Mouse (Mus musculus) MEL (cell line): Measurements from ENCODE around the gene Mrpl51. TPM values are rescaled to one million over a fixed set of nuclear protein-coding genes. Genes with fewer than 3 reads are reported as not detected.
A peak's percentile ranks its signal among the peaks of the same experiment; 100 is the strongest.

Experiments used
- DNase-seq: peaks from one replicate; pipeline ENCODE4 v3.0.0; 2011; ENCODE audit warnings: low read depth, low spot score
- H3K27ac ChIP-seq: 2 replicates; pipeline ENCODE4 v1.5.1; 2012; ENCODE audit warnings: low read depth, mild to moderate bottlenecking, control low read depth, low read length, moderate library complexity; ENCODE audit not compliant: control insufficient read depth
- H3K27me3 ChIP-seq, 2 experiments: fragments of 150-350 bp in 1 of 2; sonication (generic) in 1 of 2; 2 replicates each; pipeline ENCODE4 v1.6.1; 2012; ENCODE audit warnings: low read length in 2 of 2, mild to moderate bottlenecking in 2 of 2, improper control_type of control experiment in 1 of 2, moderate library complexity in 1 of 2; ENCODE audit not compliant: insufficient read depth in 2 of 2, control insufficient read depth in 1 of 2
- H3K36me3 ChIP-seq, 2 experiments: 2 replicates each; pipeline ENCODE4 v1.6.1; 2012 to 2014; ENCODE audit warnings: low read length in 2 of 2, improper control_type of control experiment in 1 of 2, inconsistent platforms in 1 of 2, mild to moderate bottlenecking in 1 of 2; ENCODE audit not compliant: insufficient read depth in 2 of 2, control insufficient read depth in 1 of 2
- H3K4me1 ChIP-seq, 2 experiments: fragments of 150-350 bp in 1 of 2; sonication (generic) in 1 of 2; 2 replicates each; pipeline ENCODE4 v1.6.1; 2012; ENCODE audit warnings: low read length in 2 of 2, improper control_type of control experiment in 1 of 2, mild to moderate bottlenecking in 1 of 2; ENCODE audit not compliant: insufficient read depth in 2 of 2, control insufficient read depth in 1 of 2
- H3K4me3 ChIP-seq, 2 experiments: fragments of 150-350 bp in 1 of 2; sonication (generic) in 1 of 2; 2 replicates each; pipeline ENCODE4 v1.5.1; 2012; ENCODE audit warnings: low read depth in 2 of 2, low read length in 2 of 2, mild to moderate bottlenecking in 2 of 2, moderate library complexity in 2 of 2, control low read depth in 1 of 2, improper control_type of control experiment in 1 of 2; ENCODE audit not compliant: control insufficient read depth in 1 of 2, insufficient read depth in 1 of 2
- H3K79me2 ChIP-seq: 2 replicates; pipeline ENCODE4 v1.6.1; 2012; ENCODE audit warnings: mild to moderate bottlenecking, low read length, moderate library complexity; ENCODE audit not compliant: control insufficient read depth, poor library complexity, insufficient read depth
- H3K9ac ChIP-seq: 2 replicates; pipeline ENCODE4 v1.6.1; 2012; ENCODE audit warnings: low read depth, mild to moderate bottlenecking, control low read depth, low read length, moderate library complexity; ENCODE audit not compliant: control insufficient read depth, poor library complexity, severe bottlenecking
- H3K9me3 ChIP-seq: fragments of 150-350 bp; sonication (generic); replicated peaks from 2 replicates; pipeline ENCODE4 v1.6.1; 2012; ENCODE audit warnings: mild to moderate bottlenecking, low read length, improper control_type of control experiment, moderate library complexity; ENCODE audit not compliant: insufficient read depth
- CHD1 ChIP-seq: IDR thresholded peaks from 2 replicates; pipeline ENCODE4 v1.6.1; 2012; ENCODE audit warnings: low read depth, mild to moderate bottlenecking, inconsistent platforms, low read length, improper control_type of control experiment
- CHD2 ChIP-seq: IDR thresholded peaks from 2 replicates; pipeline ENCODE4 v1.6.1; 2011; ENCODE audit warnings: low read length, improper control_type of control experiment
- CTCF ChIP-seq, 3 experiments: IDR thresholded peaks in 2 of 3; conservative IDR thresholded peaks in 1 of 3; 2 replicates each; pipeline ENCODE4 v1.5.1; 2011 to 2012; ENCODE audit warnings: low read length in 3 of 3, low read depth in 2 of 3, mild to moderate bottlenecking in 2 of 3, improper control_type of control experiment in 1 of 3, inconsistent platforms in 1 of 3, mixed read lengths in 1 of 3, moderate library complexity in 1 of 3; ENCODE audit not compliant: control insufficient read depth in 1 of 3, insufficient read depth in 1 of 3, poor library complexity in 1 of 3, severe bottlenecking in 1 of 3
- ELF1 ChIP-seq: IDR thresholded peaks from 2 replicates; pipeline ENCODE4 v1.6.1; 2014; ENCODE audit warnings: low read depth, mild to moderate bottlenecking, inconsistent platforms, low read length, improper control_type of control experiment, moderate library complexity
- EP300 ChIP-seq, 2 experiments: IDR thresholded peaks; 2 replicates each; pipeline ENCODE4 v1.6.1; 2011; ENCODE audit warnings: improper control_type of control experiment in 2 of 2, low read length in 2 of 2, low read depth in 1 of 2, mild to moderate bottlenecking in 1 of 2
- ETS1 ChIP-seq: IDR thresholded peaks from 2 replicates; pipeline ENCODE4 v1.6.1; 2012; ENCODE audit warnings: low read depth, mild to moderate bottlenecking, inconsistent platforms, low read length, improper control_type of control experiment, moderate library complexity
- GABPA ChIP-seq: IDR thresholded peaks from 2 replicates; pipeline ENCODE4 v1.6.1; 2012; ENCODE audit warnings: low read depth, mild to moderate bottlenecking, inconsistent platforms, low read length, improper control_type of control experiment, moderate library complexity
- GATA1 ChIP-seq: IDR thresholded peaks from 2 replicates; pipeline ENCODE4 v1.6.1; 2011; ENCODE audit warnings: low read depth, low read length, improper control_type of control experiment
- JUND ChIP-seq: IDR thresholded peaks from 2 replicates; pipeline ENCODE4 v1.6.1; 2011; ENCODE audit warnings: low read depth, mild to moderate bottlenecking, improper control_type of control experiment, low read length
- KAT2A ChIP-seq: conservative IDR thresholded peaks from 2 replicates; pipeline ENCODE4 v1.6.1; 2012; ENCODE audit warnings: low read depth, low read length, improper control_type of control experiment, inconsistent platforms
- MAZ ChIP-seq: IDR thresholded peaks from 2 replicates; pipeline ENCODE4 v1.6.1; 2012; ENCODE audit warnings: low read depth, mild to moderate bottlenecking, inconsistent platforms, low read length, improper control_type of control experiment
- MEF2A ChIP-seq: IDR thresholded peaks from 2 replicates; pipeline ENCODE4 v1.6.1; 2014; ENCODE audit warnings: low read depth, mild to moderate bottlenecking, inconsistent platforms, low read length, improper control_type of control experiment; ENCODE audit not compliant: poor library complexity, insufficient replicate concordance, severe bottlenecking; ENCODE audit errors: extremely low read depth
- MYB ChIP-seq: IDR thresholded peaks from 2 replicates; pipeline ENCODE4 v1.6.1; 2011; ENCODE audit warnings: mild to moderate bottlenecking, low read depth, low read length, improper control_type of control experiment
- MYC ChIP-seq: IDR thresholded peaks from 2 replicates; pipeline ENCODE4 v1.6.1; 2011; ENCODE audit warnings: low read depth, mild to moderate bottlenecking, low read length, improper control_type of control experiment, moderate library complexity
- NRF1 ChIP-seq: IDR thresholded peaks from 2 replicates; pipeline ENCODE4 v1.6.1; 2014; ENCODE audit warnings: low read depth, mild to moderate bottlenecking, inconsistent platforms, low read length, improper control_type of control experiment, moderate library complexity; ENCODE audit not compliant: poor library complexity, insufficient read depth, severe bottlenecking
- POLR2A ChIP-seq, 2 experiments: IDR thresholded peaks; 2 replicates each; pipeline ENCODE4 v1.6.1; 2011 to 2012; ENCODE audit warnings: low read length in 2 of 2, mild to moderate bottlenecking in 2 of 2, control low read depth in 1 of 2, improper control_type of control experiment in 1 of 2, low read depth in 1 of 2, moderate library complexity in 1 of 2; ENCODE audit not compliant: control insufficient read depth in 1 of 2, insufficient read depth in 1 of 2, poor library complexity in 1 of 2
- POLR2AphosphoS2 ChIP-seq: IDR thresholded peaks from 2 replicates; pipeline ENCODE4 v1.6.1; 2011; ENCODE audit warnings: low read length, improper control_type of control experiment
- POLR2AphosphoS5 ChIP-seq: IDR thresholded peaks from 2 replicates; pipeline ENCODE4 v1.6.1; 2012; ENCODE audit warnings: low read depth, borderline replicate concordance, mild to moderate bottlenecking, inconsistent platforms, low read length, moderate library complexity, mixed read lengths
- RAD21 ChIP-seq: IDR thresholded peaks from 2 replicates; pipeline ENCODE4 v1.6.1; 2011; ENCODE audit warnings: mild to moderate bottlenecking, low read depth, low read length, improper control_type of control experiment
- SIN3A ChIP-seq: IDR thresholded peaks from 2 replicates; pipeline ENCODE4 v1.6.1; 2012; ENCODE audit warnings: low read length, improper control_type of control experiment, inconsistent platforms
- SMC3 ChIP-seq: IDR thresholded peaks from 2 replicates; pipeline ENCODE4 v1.6.1; 2011; ENCODE audit warnings: low read depth, low read length, improper control_type of control experiment
- UBTF ChIP-seq: IDR thresholded peaks from 2 replicates; pipeline ENCODE4 v1.6.1; 2012; ENCODE audit warnings: low read depth, mild to moderate bottlenecking, inconsistent platforms, low read length, improper control_type of control experiment, moderate library complexity, borderline replicate concordance; ENCODE audit not compliant: insufficient read depth
- USF1 ChIP-seq: IDR thresholded peaks from 2 replicates; pipeline ENCODE4 v1.6.1; 2014; ENCODE audit warnings: low read depth, mild to moderate bottlenecking, inconsistent platforms, low read length, improper control_type of control experiment, moderate library complexity
- USF2 ChIP-seq, 2 experiments: IDR thresholded peaks; 2 replicates each; pipeline ENCODE4 v1.6.1; 2011 to 2012; ENCODE audit warnings: improper control_type of control experiment in 2 of 2, low read length in 2 of 2, borderline replicate concordance in 1 of 2, inconsistent platforms in 1 of 2, low read depth in 1 of 2, mild to moderate bottlenecking in 1 of 2; ENCODE audit not compliant: insufficient read depth in 1 of 2
- ZC3H11A ChIP-seq: IDR thresholded peaks from 2 replicates; pipeline ENCODE4 v1.6.1; 2012; ENCODE audit warnings: low read depth, mild to moderate bottlenecking, inconsistent platforms, low read length, improper control_type of control experiment
- ZNF384 ChIP-seq: IDR thresholded peaks from 2 replicates; pipeline ENCODE4 v1.6.1; 2012; ENCODE audit warnings: low read depth, mild to moderate bottlenecking, inconsistent platforms, low read length, improper control_type of control experiment
- polyA plus RNA-seq, 2 experiments: library from polyadenylated mRNA; stranded (reverse) in 1 of 2; unstranded in 1 of 2; fragments of >175 nt in 1 of 2; fragments of >200 nt in 1 of 2; gene quantifications; 2 replicates each; pipeline versions ENCODE4 v1.2.1 to v1.2.4; 2012; ENCODE audit warnings: low replicate concordance in 2 of 2, low read depth in 1 of 2; ENCODE audit not compliant: insufficient read length in 2 of 2, insufficient read depth in 1 of 2, missing spikeins in 1 of 2
- total RNA-seq: library from RNA; depleted of rRNA; stranded (reverse); fragments of 300-350 nt; gene quantifications from 2 replicates; pipeline ENCODE4 v1.2.3, GENCODE M21; 2012

The Mrpl51 gene
- total and polyA plus RNA-seq, 3 experiments: 251 to 286 TPM; not detected in 1

DNA sequence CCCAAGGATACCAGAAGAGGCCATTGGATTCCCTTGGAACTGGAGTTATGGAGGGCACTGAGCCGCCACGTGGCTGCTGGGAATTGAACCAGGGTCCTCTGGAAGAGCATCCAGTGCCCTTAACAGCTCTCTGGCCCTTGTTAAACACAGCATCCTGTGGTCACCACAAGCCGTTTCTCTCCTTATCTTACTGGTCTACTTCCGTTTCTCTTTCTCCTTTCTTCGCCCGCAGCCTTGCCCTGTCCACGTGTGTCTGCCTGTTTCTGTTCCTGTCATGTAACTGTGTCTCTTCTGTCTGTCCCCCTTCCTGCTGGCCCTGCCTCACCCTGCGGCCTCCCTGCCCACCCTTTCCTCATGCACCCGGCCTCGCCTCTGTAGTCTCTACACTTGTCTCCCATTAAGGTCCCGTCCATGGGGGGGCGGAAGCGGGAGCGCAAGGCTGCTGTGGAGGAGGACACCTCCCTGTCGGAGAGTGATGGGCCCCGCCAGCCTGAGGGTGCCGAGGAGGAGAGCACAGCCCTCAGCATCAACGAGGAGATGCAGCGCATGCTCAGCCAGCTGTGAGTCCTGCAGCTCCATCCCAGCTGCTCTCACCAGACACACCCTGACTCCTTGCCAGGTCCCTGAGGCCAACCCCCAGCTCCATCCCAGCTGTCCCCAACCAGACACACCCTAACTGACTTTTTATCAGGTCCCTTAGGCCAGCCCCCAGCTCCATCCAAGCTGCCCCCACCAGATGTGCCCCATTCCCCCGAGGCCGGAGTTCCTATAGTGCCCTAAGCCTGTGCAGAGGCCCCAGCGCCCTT lies 39.2 kb upstream of the Mrpl51 start (continued):
- peak; percentile 46; the same call in 1 of the 2 replicates for TF ChIP-seq USF1
- TF ChIP-seq ZNF384: no peak
- TF ChIP-seq UBTF: no peak

DNA sequence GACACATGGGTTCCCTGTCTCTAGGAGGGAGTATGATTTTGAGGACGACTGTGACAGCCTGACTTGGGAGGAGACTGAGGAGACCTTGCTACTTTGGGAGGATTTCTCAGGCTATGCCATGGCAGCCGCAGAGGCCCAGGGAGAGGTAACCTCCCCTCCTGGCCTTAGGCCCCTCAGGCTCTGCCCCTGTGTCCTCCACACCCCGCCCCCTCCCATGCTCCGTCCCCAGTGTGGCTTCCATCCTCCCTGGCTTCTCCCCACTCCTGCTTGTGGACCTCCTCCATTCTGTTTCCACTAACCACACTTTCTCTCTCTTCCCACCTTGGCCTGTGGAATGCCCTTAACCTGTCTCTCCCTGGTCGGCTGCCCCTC lies 38.6 kb upstream of the Mrpl51 start:
- TF ChIP-seq USF2 (IDR thresholded peaks at IDR 0.05; ENCODE audit: borderline replicate concordance in 1 of 2, insufficient read depth in 1 of 2, low read depth in 1 of 2, low read length in 2 of 2): no peak
- 0 out of 4 replicates have a peak, but pooled peaks of 1 of the 2 experiments have one; percentile 17 for TF ChIP-seq POLR2A (IDR thresholded peaks at IDR 0.05; ENCODE audit: control insufficient read depth in 1 of 2, insufficient read depth in 1 of 2, low read depth in 1 of 2, low read length in 2 of 2, poor library complexity in 1 of 2)
- no peak for TF ChIP-seq USF1
- TF ChIP-seq MYB: no peak
- no peak for TF ChIP-seq GATA1
- no peak for TF ChIP-seq KAT2A
- TF ChIP-seq SIN3A: no peak
- TF ChIP-seq GABPA: no peak
- Histone ChIP-seq H3K4me1 (peaks cover 0 to 35% of the 10 kb centered on the region in 2 experiments; a peak in 3 of 4 replicates), H3K27ac (peak overlapping the region; percentile 96), H3K79me2 (peaks cover 52% of the 10 kb centered on the region), H3K4me3 (peak overlapping the region; percentile 81 to 87), H3K9me3 (no peaks in the 10 kb centered on the region), H3K27me3 (no peaks in the 10 kb centered on the region), H3K36me3 (peaks cover 0 to 22% of the 10 kb centered on the region in 2 experiments; a peak in 2 of 4 replicates), H3K9ac (peak overlapping the region; percentile 93)
- no peak for DNase-seq

DNA sequence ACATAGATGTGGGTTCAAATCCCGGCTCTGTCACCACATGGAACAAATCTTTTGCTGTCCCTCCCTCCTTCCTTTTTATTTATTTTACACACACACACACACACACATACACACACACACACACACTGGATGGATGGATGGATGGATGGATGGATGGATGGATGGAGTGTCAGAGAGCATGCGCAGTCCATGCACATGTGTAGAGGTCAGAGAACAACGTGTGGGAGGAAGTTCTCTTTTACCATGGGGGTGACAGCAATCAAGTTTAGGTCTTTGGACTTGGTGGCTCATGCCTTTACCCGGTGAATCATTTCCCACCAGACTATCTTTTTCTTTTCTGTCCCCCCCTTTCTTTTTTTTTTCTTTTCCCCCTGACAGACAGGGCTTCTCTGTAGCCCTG lies 37.9 kb upstream of the Mrpl51 start:
- peak overlapping the region; percentile 93 for H3K9ac ChIP-seq
- peaks cover 0 to 37% of the 10 kb centered on the region in 2 experiments; a peak in 3 of 4 replicates for H3K4me1 ChIP-seq
- H3K36me3 ChIP-seq: peaks cover 0 to 22% of the 10 kb centered on the region in 2 experiments; a peak in 2 of 4 replicates
- DNase-seq: peak; percentile 80
- no peaks in the 10 kb centered on the region for H3K27me3 ChIP-seq
- no peaks in the 10 kb centered on the region for H3K9me3 ChIP-seq
- H3K27ac ChIP-seq: peak overlapping the region; percentile 96
- H3K79me2 ChIP-seq: peaks cover 52% of the 10 kb centered on the region
- peak overlapping the region; percentile 81 to 87 for H3K4me3 ChIP-seq
- TF ChIP-seq USF2 (IDR thresholded peaks at IDR 0.05; ENCODE audit: borderline replicate concordance in 1 of 2, insufficient read depth in 1 of 2, low read depth in 1 of 2, low read length in 2 of 2) (no peak), NRF1 (peak; percentile 73), MEF2A (no peak), ETS1 (no peak), SMC3 (no peak), ZC3H11A (no peak), KAT2A (no peak), CTCF (IDR thresholded peaks at IDR 0.05 in 2 of 3, conservative IDR thresholded peaks at IDR 0.05 in 1 of 3; ENCODE audit: control insufficient read depth in 1 of 3, insufficient read depth in 1 of 3, low read depth in 2 of 3, low read length in 3 of 3, poor library complexity in 1 of 3, severe bottlenecking in 1 of 3) (no peak), POLR2AphosphoS5 (no peak), CHD1 (no peak), MYB (no peak), RAD21 (no peak), POLR2AphosphoS2 (no peak), CHD2 (no peak), GATA1 (no peak), MYC (peak; percentile 89), JUND (peak; percentile 44; the same call in 1 of the 2 replicates), ELF1 (no peak), EP300 (IDR thresholded peaks at IDR 0.05; ENCODE audit: low read depth in 1 of 2, low read length in 2 of 2) (no peak; a peak in 1 of 4 replicates), MAZ (no peak)
